In the genomic region with DNA sequence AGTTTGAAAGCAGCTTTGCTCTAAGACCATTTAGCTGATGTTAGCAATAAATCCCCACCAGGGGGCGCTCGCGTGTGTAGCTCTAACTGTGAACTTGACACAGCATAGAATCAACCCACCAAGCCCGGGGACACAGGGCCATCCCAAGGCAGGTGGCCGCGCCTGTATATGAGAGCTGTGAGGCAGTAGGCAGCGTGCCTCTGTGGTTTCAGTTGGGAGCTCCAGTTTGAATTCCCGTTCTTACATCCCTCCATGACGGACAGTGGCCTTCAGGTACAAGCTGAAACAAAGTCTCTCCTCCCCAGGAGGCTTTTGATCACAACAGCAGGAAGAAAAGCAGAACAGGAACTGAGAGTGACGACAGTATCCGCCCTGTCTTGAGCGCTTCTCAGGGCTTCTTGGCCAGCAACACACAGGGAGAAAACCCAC, we compare ENCODE assay signal across 8 mouse cellular contexts. TPM values are rescaled to one million over a fixed set of nuclear protein-coding genes. Genes with fewer than 3 reads are reported as not detected.
A peak's percentile ranks its signal among the peaks of the same experiment; 100 is the strongest.
DNase-seq lines count a peak whose midpoint lies in the region; ATAC-seq lines count a peak whose summit lies in the region.

No protein-coding gene starts in this region.

- H3K27ac ChIP-seq in hindbrain, embryonic 13.5 days: no peak overlapping the region

- peak overlapping the region; percentile 41 for H3K4me2 ChIP-seq in hindbrain, embryonic 13.5 days

- H3K4me3 ChIP-seq in hindbrain, embryonic 13.5 days: no peak overlapping the region

- H3K9ac ChIP-seq in hindbrain, embryonic 13.5 days: 0 out of 2 replicates have a peak overlapping the region, but pooled peaks have one; percentile 51

- H3K27me3 ChIP-seq in hindbrain, embryonic 13.5 days: no peaks in the 10 kb centered on the region; the same call in 1 of the 2 replicates

- H3K4me1 ChIP-seq in hindbrain, embryonic 13.5 days (replicated peaks): peaks cover 9% of the 10 kb centered on the region

- ATAC-seq in hindbrain, embryonic 13.5 days (ENCODE audit: low FRiP score): peak; percentile 79

- DNase-seq in Muller cell, postnatal 12 days (ENCODE audit: inconsistent ontology term): peak; percentile 94
- DNase-seq in cerebellum, postnatal 10 days: peak; percentile 97 to 99
- peak; percentile 72 to 92 for DNase-seq in frontal cortex, postnatal 14 days (ENCODE audit: low spot score in 2 of 2)
- peak; percentile 83 to 87 for DNase-seq in layer of hippocampus, postnatal 36 days
- peak; percentile 98 for DNase-seq in lung, postnatal 36 days
- peak; percentile 99 for DNase-seq in retina, embryonic 14.5 days (ENCODE audit: low spot score)
- peak; percentile 93 to 97 for DNase-seq in thymus, postnatal 36 days

- H3K9me3 ChIP-seq in hindbrain, embryonic 13.5 days: no peaks in the 10 kb centered on the region

- 5% methylated on average over 12 of the region's 12 CpGs for WGBS in hindbrain, embryonic 13.5 days

- no peaks in the 10 kb centered on the region for H3K36me3 ChIP-seq in hindbrain, embryonic 13.5 days

RNA-seq across cellular contexts. Expression of a gene that starts 9.5 kb away (rescaled TPM):
- 0.18 TPM in 1 of 2 replicates, not detected in the other for polyA plus RNA-seq in hindbrain, embryonic 13.5 days (2015; fragmentation: Nextera tagmentation; extraction: Ambion mirVana)
- under 1 TPM; 0.35 to 0.42 TPM for total RNA-seq in layer of hippocampus, postnatal 36 days (2021)

RNA-seq across cellular contexts. Expression of a gene that starts 17.7 kb away (rescaled TPM):
- polyA plus RNA-seq in hindbrain, embryonic 13.5 days (2015; fragmentation: Nextera tagmentation; extraction: Ambion mirVana): 14.4 and 16.9 TPM in 2 replicates
- 10 to 100 TPM; 26.7 to 31.7 TPM for total RNA-seq in layer of hippocampus, postnatal 36 days (2021)

RNA-seq across cellular contexts. Expression of a gene that starts 20.8 kb away (rescaled TPM):
- polyA plus RNA-seq in hindbrain, embryonic 13.5 days (2015; fragmentation: Nextera tagmentation; extraction: Ambion mirVana): 127 and 129 TPM in 2 replicates
- 100 to 1,000 TPM; 182 to 193 TPM for total RNA-seq in layer of hippocampus, postnatal 36 days (2021)

RNA-seq across cellular contexts. Expression of a gene that starts 41.5 kb away (rescaled TPM):
- 0.27 TPM in 2 replicates for polyA plus RNA-seq in hindbrain, embryonic 13.5 days (2015; fragmentation: Nextera tagmentation; extraction: Ambion mirVana)
- total RNA-seq in layer of hippocampus, postnatal 36 days (2021): under 1 TPM; 0.67 to 0.96 TPM

RNA-seq across cellular contexts. Expression of a gene that starts 51.3 kb away (rescaled TPM):
- 0.60 and 0.84 TPM in 2 replicates for polyA plus RNA-seq in hindbrain, embryonic 13.5 days (2015; fragmentation: Nextera tagmentation; extraction: Ambion mirVana)
- total RNA-seq in layer of hippocampus, postnatal 36 days (2021): 1 to 10 TPM in 1 of 2 experiments, under 1 TPM in 1; 0.95 to 1.7 TPM
